Mouse (Mus musculus): ENCODE measurements around the gene Olfr288. TPM values are rescaled to one million over a fixed set of nuclear protein-coding genes. Genes with fewer than 3 reads are reported as not detected.

Olfr288 gene
- total and polyA plus RNA-seq, 2 experiments: not detected

GRCm38 (mm10) chr15:98162561-98162960 lies 32.8 kb downstream of the Olfr288 start:
- Histone ChIP-seq H3K27ac (replicated peaks; ENCODE audit: insufficient read depth, low read depth, low read length) (no peak overlapping the region), H3K9ac (ENCODE audit: low read depth, low read length) (no peak overlapping the region), H3K79me2 (ENCODE audit: control insufficient read depth, insufficient read depth, low read length) (no peaks in the 10 kb centered on the region), H3K4me3 (ENCODE audit: insufficient read depth, low read depth, low read length) (no peak overlapping the region), H3K27me3 (ENCODE audit: control insufficient read depth, insufficient read depth, low read length) (peaks cover 7% of the 10 kb centered on the region), H3K4me1 (ENCODE audit: control insufficient read depth, insufficient read depth, low read length) (no peaks in the 10 kb centered on the region), H3K36me3 (ENCODE audit: control insufficient read depth, insufficient read depth, low read length) (no peaks in the 10 kb centered on the region)
- WGBS: 67% methylated on average over 4 of the region's 4 CpGs
- TF ChIP-seq POLR2A (IDR thresholded peaks at IDR 0.05; ENCODE audit: extremely low read depth, insufficient read depth, low read length): no peak
- no peak for TF ChIP-seq CTCF (IDR thresholded peaks at IDR 0.05; ENCODE audit: low read depth, low read length)
- DNase-seq (ENCODE audit: extremely low read depth, low read depth, low spot score): no peak

DNA sequence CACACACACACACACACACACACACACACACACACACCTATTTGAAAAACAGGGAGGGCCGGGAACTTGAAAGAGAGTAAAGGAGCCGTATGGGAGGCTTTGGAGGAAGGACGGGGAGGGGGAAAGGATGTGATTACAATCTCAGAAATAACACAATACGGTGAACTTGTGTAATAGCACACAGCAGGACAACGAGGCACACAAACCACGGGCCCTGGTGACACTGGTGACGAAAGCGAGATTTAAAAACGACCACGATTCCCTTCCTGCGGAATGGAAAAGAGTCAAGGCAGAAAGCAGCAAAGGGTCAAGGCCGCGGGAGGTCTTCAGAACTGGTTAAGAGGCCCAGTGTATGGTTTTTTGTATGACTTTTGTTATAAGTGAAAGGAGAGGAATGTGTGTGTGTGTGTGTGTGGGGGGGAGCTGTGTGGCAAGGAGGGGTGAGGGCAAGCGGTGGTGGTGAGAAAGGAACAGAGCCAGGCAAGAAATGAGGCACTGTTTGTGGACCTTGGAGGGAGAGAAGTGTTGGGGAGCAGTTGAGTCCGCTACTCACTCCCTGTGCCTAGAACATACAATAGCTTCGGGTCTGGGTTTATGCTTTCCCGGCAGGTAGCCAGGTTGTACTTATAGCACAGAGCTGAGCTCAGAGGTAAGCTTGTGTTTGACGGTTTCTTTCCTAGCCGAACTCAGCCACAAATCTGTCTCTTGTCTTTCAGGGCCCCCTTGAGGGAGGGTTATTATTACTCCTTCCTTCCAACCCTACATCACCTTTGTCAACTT lies 34.1 kb downstream of the Olfr288 start:
- no peaks in the 10 kb centered on the region for H3K4me1 ChIP-seq (ENCODE audit: control insufficient read depth, insufficient read depth, low read length)
- WGBS: 77% methylated on average over 19 of the region's 19 CpGs
- no peak for DNase-seq (ENCODE audit: extremely low read depth, low read depth, low spot score)
- TF ChIP-seq CTCF (IDR thresholded peaks at IDR 0.05; ENCODE audit: low read depth, low read length) (no peak), POLR2A (IDR thresholded peaks at IDR 0.05; ENCODE audit: extremely low read depth, insufficient read depth, low read length) (no peak)
- H3K36me3 ChIP-seq (ENCODE audit: control insufficient read depth, insufficient read depth, low read length): no peaks in the 10 kb centered on the region
- peaks cover 2% of the 10 kb centered on the region; the same call in 1 of the 2 replicates for H3K27me3 ChIP-seq (ENCODE audit: control insufficient read depth, insufficient read depth, low read length)
- H3K27ac ChIP-seq (replicated peaks; ENCODE audit: insufficient read depth, low read depth, low read length): no peak overlapping the region
- no peaks in the 10 kb centered on the region for H3K79me2 ChIP-seq (ENCODE audit: control insufficient read depth, insufficient read depth, low read length)
- H3K9ac ChIP-seq (ENCODE audit: low read depth, low read length): no peak overlapping the region
- H3K4me3 ChIP-seq (ENCODE audit: insufficient read depth, low read depth, low read length): no peak overlapping the region

DNA sequence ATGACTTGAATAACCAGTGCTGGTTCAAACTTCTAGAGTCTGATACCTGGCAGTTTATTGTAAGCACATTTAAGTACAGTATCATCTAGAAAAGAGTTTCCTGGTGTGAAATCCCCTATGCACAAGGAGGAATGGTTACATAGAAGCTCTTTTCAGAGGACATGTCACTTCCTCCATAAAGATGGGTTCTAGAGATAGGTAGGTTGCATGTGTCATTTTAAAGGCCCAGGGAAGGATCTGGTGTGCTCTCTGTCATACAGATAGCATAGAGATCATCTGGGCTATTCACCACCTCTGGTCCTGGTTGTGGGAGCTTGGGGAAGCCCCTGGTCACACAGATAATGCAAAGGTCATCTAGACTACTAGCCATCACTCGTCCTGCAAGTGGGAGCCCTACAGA lies 38.1 kb downstream of the Olfr288 start:
- no peak for TF ChIP-seq CTCF (IDR thresholded peaks at IDR 0.05; ENCODE audit: low read depth, low read length)
- TF ChIP-seq POLR2A (IDR thresholded peaks at IDR 0.05; ENCODE audit: extremely low read depth, insufficient read depth, low read length): no peak
- H3K4me3 ChIP-seq (ENCODE audit: insufficient read depth, low read depth, low read length): no peak overlapping the region
- WGBS: 43% methylated on average over 1 of the region's 1 CpGs
- no peaks in the 10 kb centered on the region for H3K36me3 ChIP-seq (ENCODE audit: control insufficient read depth, insufficient read depth, low read length)
- H3K4me1 ChIP-seq (ENCODE audit: control insufficient read depth, insufficient read depth, low read length): no peaks in the 10 kb centered on the region
- no peak for DNase-seq (ENCODE audit: extremely low read depth, low read depth, low spot score)
- no peaks in the 10 kb centered on the region for H3K79me2 ChIP-seq (ENCODE audit: control insufficient read depth, insufficient read depth, low read length)
- no peaks in the 10 kb centered on the region for H3K27me3 ChIP-seq (ENCODE audit: control insufficient read depth, insufficient read depth, low read length)
- no peak overlapping the region for H3K9ac ChIP-seq (ENCODE audit: low read depth, low read length)
- H3K27ac ChIP-seq (replicated peaks; ENCODE audit: insufficient read depth, low read depth, low read length): no peak overlapping the region

GRCm38 (mm10) chr15:98155944-98156343 lies 39.4 kb downstream of the Olfr288 start:
- 76% methylated on average over 4 of the region's 4 CpGs for WGBS
- Histone ChIP-seq H3K9ac (ENCODE audit: low read depth, low read length) (no peak overlapping the region), H3K4me1 (ENCODE audit: control insufficient read depth, insufficient read depth, low read length) (no peaks in the 10 kb centered on the region), H3K4me3 (ENCODE audit: insufficient read depth, low read depth, low read length) (no peak overlapping the region), H3K27ac (replicated peaks; ENCODE audit: insufficient read depth, low read depth, low read length) (no peak overlapping the region), H3K79me2 (ENCODE audit: control insufficient read depth, insufficient read depth, low read length) (no peaks in the 10 kb centered on the region), H3K27me3 (ENCODE audit: control insufficient read depth, insufficient read depth, low read length) (no peaks in the 10 kb centered on the region), H3K36me3 (ENCODE audit: control insufficient read depth, insufficient read depth, low read length) (no peaks in the 10 kb centered on the region)
- DNase-seq (ENCODE audit: extremely low read depth, low read depth, low spot score): no peak
- no peak for TF ChIP-seq POLR2A (IDR thresholded peaks at IDR 0.05; ENCODE audit: extremely low read depth, insufficient read depth, low read length)

DNA sequence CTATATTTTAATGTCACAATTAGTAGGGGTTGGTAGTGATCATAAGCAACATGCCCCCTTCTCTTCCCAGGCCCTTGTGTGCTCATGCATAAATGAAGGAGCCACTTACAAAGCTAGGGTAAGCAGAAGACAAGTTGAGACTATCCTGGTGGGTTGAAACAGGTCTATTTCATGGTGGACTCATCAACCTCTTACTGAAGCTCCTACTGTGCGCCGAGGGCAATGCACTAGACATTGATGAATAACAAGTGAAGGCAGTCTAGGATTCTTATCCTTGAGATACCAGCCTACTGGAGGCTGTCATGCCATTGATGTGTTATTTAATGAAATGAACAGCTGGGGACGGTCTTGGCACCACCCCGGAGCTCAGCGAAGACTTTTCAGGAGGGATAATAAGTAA lies 40.1 kb downstream of the Olfr288 start:
- TF ChIP-seq POLR2A (IDR thresholded peaks at IDR 0.05; ENCODE audit: extremely low read depth, insufficient read depth, low read length): no peak
- no peak for TF ChIP-seq CTCF (IDR thresholded peaks at IDR 0.05; ENCODE audit: low read depth, low read length)
- Histone ChIP-seq H3K27me3 (ENCODE audit: control insufficient read depth, insufficient read depth, low read length) (no peaks in the 10 kb centered on the region), H3K4me3 (ENCODE audit: insufficient read depth, low read depth, low read length) (no peak overlapping the region), H3K27ac (replicated peaks; ENCODE audit: insufficient read depth, low read depth, low read length) (no peak overlapping the region), H3K9ac (ENCODE audit: low read depth, low read length) (no peak overlapping the region), H3K4me1 (ENCODE audit: control insufficient read depth, insufficient read depth, low read length) (no peaks in the 10 kb centered on the region), H3K36me3 (ENCODE audit: control insufficient read depth, insufficient read depth, low read length) (no peaks in the 10 kb centered on the region), H3K79me2 (ENCODE audit: control insufficient read depth, insufficient read depth, low read length) (no peaks in the 10 kb centered on the region)
- DNase-seq (ENCODE audit: extremely low read depth, low read depth, low spot score): no peak
- 92% methylated on average over 5 of the region's 5 CpGs for WGBS

DNA sequence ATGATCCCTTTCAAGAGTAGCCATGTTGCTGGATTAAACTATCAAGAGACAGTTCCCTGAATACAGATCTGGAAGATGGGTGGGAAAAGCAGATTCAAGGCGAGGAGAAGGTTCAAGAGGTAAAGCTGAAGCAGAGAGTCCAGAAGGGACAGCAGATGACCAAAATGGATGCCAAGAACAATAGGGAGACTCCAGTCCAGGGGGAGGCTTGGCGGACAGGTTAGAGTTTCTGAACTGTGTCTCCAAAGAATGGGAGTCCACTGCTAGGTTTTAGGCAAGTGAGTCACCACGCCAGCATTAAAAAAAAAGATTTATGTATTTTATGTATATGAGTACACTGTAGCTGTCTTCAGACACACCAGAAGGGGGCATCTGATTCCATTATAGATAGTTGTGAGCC lies 40.7 kb downstream of the Olfr288 start:
- Histone ChIP-seq H3K4me1 (ENCODE audit: control insufficient read depth, insufficient read depth, low read length) (no peaks in the 10 kb centered on the region), H3K27me3 (ENCODE audit: control insufficient read depth, insufficient read depth, low read length) (no peaks in the 10 kb centered on the region), H3K4me3 (ENCODE audit: insufficient read depth, low read depth, low read length) (no peak overlapping the region), H3K36me3 (ENCODE audit: control insufficient read depth, insufficient read depth, low read length) (no peaks in the 10 kb centered on the region), H3K79me2 (ENCODE audit: control insufficient read depth, insufficient read depth, low read length) (no peaks in the 10 kb centered on the region), H3K27ac (replicated peaks; ENCODE audit: insufficient read depth, low read depth, low read length) (no peak overlapping the region), H3K9ac (ENCODE audit: low read depth, low read length) (no peak overlapping the region)
- TF ChIP-seq POLR2A (IDR thresholded peaks at IDR 0.05; ENCODE audit: extremely low read depth, insufficient read depth, low read length) (no peak), CTCF (IDR thresholded peaks at IDR 0.05; ENCODE audit: low read depth, low read length) (no peak)
- no peak for DNase-seq (ENCODE audit: extremely low read depth, low read depth, low spot score)
- WGBS: 70% methylated on average over 3 of the region's 3 CpGs
